Mouse (Mus musculus) neural tube, embryonic 12.5 days (tissue): Measurements from ENCODE around the gene Smim11. TPM values are rescaled to one million over a fixed set of nuclear protein-coding genes. Genes with fewer than 3 reads are reported as not detected.

Experiments
- ATAC-seq: fragments of 200-750 bp; cut with Nextera tagmentation; 2 replicates; pipeline ENCODE4 v1.8.0; 2017; ENCODE audit warnings: low read depth, mild to moderate bottlenecking, moderate TSS enrichment, moderate library complexity; ENCODE audit not compliant: low FRiP score
- H3K27ac ChIP-seq: fragments of 300-500 bp; sonication (generic); 2 replicates; pipeline ENCODE4 v1.5.1; 2016
- H3K27me3 ChIP-seq: fragments of 300-500 bp; sonication (generic); replicated peaks from 2 replicates; pipeline ENCODE4 v1.6.1; 2016; ENCODE audit warnings: mild to moderate bottlenecking
- H3K36me3 ChIP-seq: fragments of 300-500 bp; sonication (generic); 2 replicates; pipeline ENCODE4 v1.6.1; 2016; ENCODE audit warnings: mild to moderate bottlenecking
- H3K4me1 ChIP-seq: fragments of 300-500 bp; sonication (generic); 2 replicates; pipeline ENCODE4 v1.6.1; 2016
- H3K4me2 ChIP-seq: fragments of 300-500 bp; sonication (generic); replicated peaks from 2 replicates; pipeline ENCODE4 v1.6.1; 2016; ENCODE audit warnings: mild to moderate bottlenecking
- H3K4me3 ChIP-seq: fragments of 300-500 bp; sonication (generic); 2 replicates; pipeline ENCODE4 v1.5.1; 2016
- H3K9ac ChIP-seq: fragments of 300-500 bp; sonication (generic); 2 replicates; pipeline ENCODE4 v1.6.1; 2016; ENCODE audit warnings: mild to moderate bottlenecking
- H3K9me3 ChIP-seq: fragments of 300-500 bp; sonication (generic); 2 replicates; pipeline ENCODE4 v1.6.1; 2016; ENCODE audit warnings: mild to moderate bottlenecking
- WGBS: fragments of 180-500 bp; shearing (Covaris S2); methylation state at CpG from one replicate; pipeline ENCODE4 v1.1.7; 2016; 5-methylcytosine and 5-hydroxymethylcytosine counted together
- polyA plus RNA-seq: library from polyadenylated mRNA; unstranded; fragments of >200 nt; fragmentation: Nextera tagmentation; extraction: Ambion mirVana; gene quantifications from 2 replicates; pipeline ENCODE4 v1.2.1, GENCODE M21; 2016

The Smim11 gene
- polyA plus RNA-seq, 1 experiment from 2014 or later: 109 TPM

GRCm38 (mm10) chr16:92295328-92295727, 5.8 kb upstream of the Smim11 start:
- no peak overlapping the region for H3K4me2 ChIP-seq
- no peak overlapping the region for H3K27ac ChIP-seq
- no peaks in the 10 kb centered on the region for H3K36me3 ChIP-seq
- ATAC-seq: no peak
- H3K4me1 ChIP-seq: no peaks in the 10 kb centered on the region; the same call in 1 of the 2 replicates
- no peaks in the 10 kb centered on the region for H3K9me3 ChIP-seq
- WGBS: 86% methylated on average over 2 of the region's 2 CpGs
- H3K27me3 ChIP-seq: no peaks in the 10 kb centered on the region
- H3K9ac ChIP-seq: no peak overlapping the region
- H3K4me3 ChIP-seq: no peak overlapping the region

DNA sequence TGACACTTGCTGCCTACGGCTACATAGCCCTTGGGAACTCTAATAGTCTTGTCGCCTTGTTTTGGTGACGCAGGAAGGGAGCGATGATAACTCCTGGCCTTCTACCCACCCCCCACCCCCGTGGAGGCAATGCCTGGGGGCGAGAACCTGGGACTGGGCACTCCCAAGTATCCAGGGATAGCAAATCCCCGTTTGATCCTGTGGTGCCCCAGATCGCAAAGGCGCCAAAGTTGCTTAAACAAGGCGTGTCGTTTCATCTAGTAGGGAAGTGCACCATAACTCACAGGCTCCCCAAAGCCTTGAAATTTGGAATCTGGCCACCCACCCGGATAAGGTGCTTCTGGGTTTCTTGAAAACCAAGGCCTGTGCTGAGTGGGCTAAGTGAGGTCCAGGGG, 323 bp downstream of the Smim11 start:
- H3K4me2 ChIP-seq: peak overlapping the region; percentile 86
- under 1% methylated on average over 12 of the region's 12 CpGs for WGBS
- H3K9ac ChIP-seq: peak overlapping the region; percentile 69
- H3K4me1 ChIP-seq: peaks cover 12% of the 10 kb centered on the region
- H3K9me3 ChIP-seq: no peaks in the 10 kb centered on the region
- H3K36me3 ChIP-seq: peaks cover 13% of the 10 kb centered on the region
- no peaks in the 10 kb centered on the region for H3K27me3 ChIP-seq
- ATAC-seq: peak; percentile 71
- no peak overlapping the region for H3K27ac ChIP-seq
- H3K4me3 ChIP-seq: peak overlapping the region; percentile 62

DNA sequence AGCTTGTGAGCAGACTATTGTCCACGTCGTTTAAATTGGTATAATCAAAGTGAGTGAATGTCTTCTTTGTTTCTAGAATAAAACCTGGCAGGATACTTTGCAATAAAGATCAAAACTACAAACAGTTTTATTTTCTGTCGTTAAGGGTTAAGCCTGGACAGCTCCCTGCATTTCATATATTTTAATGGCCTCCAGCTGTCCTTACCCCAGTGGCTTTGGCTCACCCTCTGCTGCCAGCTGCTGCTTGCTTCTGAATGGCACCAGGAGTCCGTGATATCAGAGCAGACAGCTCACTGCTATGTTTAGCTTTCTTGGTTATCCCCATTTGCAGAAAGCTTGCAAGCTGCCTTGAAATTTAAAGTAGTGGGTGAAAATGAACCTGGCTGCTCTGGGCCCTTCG, 903 bp downstream of the Smim11 start:
- ATAC-seq: no peak
- H3K4me1 ChIP-seq: peaks cover 12% of the 10 kb centered on the region

DNA sequence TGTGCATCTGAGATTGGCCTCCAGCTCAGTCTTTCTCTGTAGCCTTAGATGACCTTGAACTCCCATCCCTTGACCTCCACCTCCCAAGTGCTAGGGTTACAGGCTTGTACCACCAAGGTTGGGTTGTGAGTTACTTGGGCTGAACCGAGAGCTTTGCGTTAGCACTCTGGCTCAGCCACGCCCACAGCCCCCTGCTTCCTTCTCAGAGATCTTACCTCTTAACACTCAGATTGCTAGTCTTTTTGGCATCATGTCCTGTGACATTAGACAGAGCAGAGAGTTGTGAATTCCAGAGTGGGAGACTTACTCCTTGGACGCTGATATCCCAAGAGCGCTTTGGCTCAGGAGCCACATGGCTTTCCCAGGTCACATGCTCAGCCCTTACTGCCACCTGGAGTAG, 1.4 kb downstream of the Smim11 start:
- H3K9ac ChIP-seq: peak overlapping the region; percentile 69; the same call in 1 of the 2 replicates
- H3K9me3 ChIP-seq: no peaks in the 10 kb centered on the region
- H3K36me3 ChIP-seq: peaks cover 21% of the 10 kb centered on the region
- peaks cover 12% of the 10 kb centered on the region for H3K4me1 ChIP-seq
- H3K4me3 ChIP-seq: no peak overlapping the region
- peak overlapping the region; percentile 86 for H3K4me2 ChIP-seq
- H3K27me3 ChIP-seq: no peaks in the 10 kb centered on the region
- no peak for ATAC-seq
- WGBS: 70% methylated on average over 5 of the region's 5 CpGs
- H3K27ac ChIP-seq: no peak overlapping the region

More for the DNA sequence above, 903 bp downstream of the Smim11 start:
- Histone ChIP-seq H3K9ac (peak overlapping the region; percentile 69), H3K4me3 (peak overlapping the region; percentile 62), H3K27me3 (no peaks in the 10 kb centered on the region), H3K36me3 (peaks cover 17% of the 10 kb centered on the region), H3K27ac (no peak overlapping the region), H3K9me3 (no peaks in the 10 kb centered on the region), H3K4me2 (peak overlapping the region; percentile 86)
- 24% methylated on average over 5 of the region's 5 CpGs for WGBS

DNA sequence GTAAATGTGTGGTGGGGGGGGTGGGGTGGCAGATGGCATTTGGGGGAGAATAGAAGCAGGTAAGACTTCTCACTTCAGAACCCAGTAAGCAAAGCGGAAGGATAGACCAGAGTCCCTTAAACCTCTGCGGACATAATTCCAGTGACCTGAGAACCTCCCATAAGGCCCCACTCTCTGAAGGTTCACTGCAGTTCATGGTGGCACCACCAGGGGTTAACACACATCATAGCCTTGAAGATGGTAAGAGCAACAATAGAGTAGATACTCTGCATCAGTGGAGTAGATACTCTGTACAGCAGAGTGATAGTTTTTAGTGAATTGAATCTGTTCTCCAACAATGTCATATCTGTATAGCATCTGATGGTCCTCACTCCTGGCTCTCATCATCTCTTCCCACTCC, 4.4 kb downstream of the Smim11 start:
- WGBS: 93% methylated on average over 2 of the region's 2 CpGs
- Histone ChIP-seq H3K9ac (no peak overlapping the region), H3K27me3 (no peaks in the 10 kb centered on the region), H3K36me3 (peaks cover 36% of the 10 kb centered on the region), H3K4me1 (peaks cover 12% of the 10 kb centered on the region), H3K4me3 (no peak overlapping the region), H3K9me3 (no peaks in the 10 kb centered on the region), H3K4me2 (no peak overlapping the region), H3K27ac (no peak overlapping the region)
- ATAC-seq: no peak

GRCm38 (mm10) chr16:92307947-92308346, 6.9 kb downstream of the Smim11 start:
- H3K9ac ChIP-seq: no peak overlapping the region
- H3K9me3 ChIP-seq: no peaks in the 10 kb centered on the region
- no peak overlapping the region for H3K27ac ChIP-seq
- no peak overlapping the region for H3K4me2 ChIP-seq
- H3K36me3 ChIP-seq: peaks cover 58% of the 10 kb centered on the region
- H3K4me3 ChIP-seq: no peak overlapping the region
- no peaks in the 10 kb centered on the region for H3K4me1 ChIP-seq
- ATAC-seq: no peak
- WGBS: 86% methylated on average over 3 of the region's 3 CpGs
- no peaks in the 10 kb centered on the region for H3K27me3 ChIP-seq

DNA sequence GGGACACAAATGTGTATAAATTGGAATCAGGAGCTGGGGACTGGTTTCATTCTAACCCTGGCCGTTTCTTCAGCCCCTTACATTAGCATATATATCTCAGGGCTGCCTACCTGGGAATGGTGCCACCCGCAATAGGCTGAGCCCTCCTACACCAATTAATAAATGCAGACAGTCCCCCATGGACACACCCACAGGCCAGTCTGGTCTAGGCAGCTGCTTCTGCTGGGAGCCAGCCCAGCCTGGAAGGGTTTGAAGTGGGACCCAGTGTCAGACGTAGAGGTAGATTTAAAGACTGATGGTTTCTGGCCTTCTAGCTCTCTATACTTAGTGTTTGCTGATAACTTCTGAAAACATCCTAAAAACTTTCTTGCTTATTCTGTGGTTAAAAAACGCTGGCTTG, 8.0 kb downstream of the Smim11 start:
- Histone ChIP-seq H3K4me2 (no peak overlapping the region), H3K27me3 (no peaks in the 10 kb centered on the region), H3K9ac (no peak overlapping the region), H3K36me3 (peaks cover 65% of the 10 kb centered on the region), H3K4me3 (no peak overlapping the region), H3K4me1 (0 out of 2 replicates have a peak, but pooled peaks cover under 1% of the 10 kb centered on the region), H3K9me3 (no peaks in the 10 kb centered on the region), H3K27ac (no peak overlapping the region)
- ATAC-seq: no peak
- 60% methylated on average over 4 of the region's 4 CpGs for WGBS

GRCm38 (mm10) chr16:92313953-92314741, 13.1 kb downstream of the Smim11 start:
- no peak overlapping the region for H3K9ac ChIP-seq
- peak; percentile 81 for ATAC-seq
- H3K36me3 ChIP-seq: peaks cover 30% of the 10 kb centered on the region
- H3K27ac ChIP-seq: no peak overlapping the region
- peaks cover 6% of the 10 kb centered on the region; the same call in 1 of the 2 replicates for H3K4me1 ChIP-seq
- no peak overlapping the region for H3K4me2 ChIP-seq
- no peaks in the 10 kb centered on the region for H3K27me3 ChIP-seq
- H3K9me3 ChIP-seq: no peaks in the 10 kb centered on the region
- WGBS: 53% methylated on average over 13 of the region's 13 CpGs
- no peak overlapping the region for H3K4me3 ChIP-seq

- H3K27ac ChIP-seq: no peak overlapping the region
Measured at GRCm38 (mm10) chr16:92316049-92316738, 15.1 kb downstream of the Smim11 start.

DNA sequence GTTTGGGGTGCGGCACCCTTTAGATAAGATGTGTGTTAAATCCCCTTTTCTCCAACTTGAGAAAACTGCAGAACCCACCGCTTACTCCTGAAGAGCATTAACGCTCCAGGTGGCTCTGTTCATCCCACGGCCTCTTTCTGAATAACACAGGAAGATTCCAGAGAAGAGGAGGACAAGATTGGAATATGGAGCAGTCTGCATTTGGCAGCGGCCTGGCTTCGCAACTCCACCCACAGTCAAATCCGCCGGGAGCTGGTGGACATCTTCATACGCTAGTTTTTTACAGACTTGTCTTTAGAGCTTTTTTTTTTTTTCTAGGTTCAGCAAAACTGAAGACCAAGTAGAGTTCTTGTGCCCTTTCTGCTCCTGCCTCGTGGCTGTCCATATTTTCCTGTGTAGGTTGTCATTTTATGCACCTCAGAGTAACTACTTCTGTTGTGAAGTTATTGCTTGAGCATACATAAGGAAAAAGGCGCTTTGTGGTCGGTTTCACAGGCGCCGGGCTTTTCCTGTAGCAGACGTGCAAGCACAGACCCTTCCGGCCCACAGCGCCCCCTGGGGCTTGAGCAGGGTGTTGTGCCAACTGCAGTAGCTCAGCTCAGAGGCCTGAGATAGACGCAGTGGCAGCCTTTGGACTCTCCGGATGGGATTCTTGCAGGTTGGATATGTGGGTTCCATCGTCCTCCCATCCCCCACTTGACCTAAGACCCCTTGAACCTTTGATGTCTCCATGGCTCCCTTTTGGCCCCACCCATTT, 18.4 kb downstream of the Smim11 start:
- Histone ChIP-seq H3K4me3 (no peak overlapping the region), H3K27me3 (no peaks in the 10 kb centered on the region), H3K9me3 (no peaks in the 10 kb centered on the region), H3K9ac (no peak overlapping the region), H3K4me2 (no peak overlapping the region), H3K36me3 (no peaks in the 10 kb centered on the region), H3K27ac (no peak overlapping the region), H3K4me1 (0 out of 2 replicates have a peak, but pooled peaks cover 6% of the 10 kb centered on the region)
- ATAC-seq: no peak
- 68% methylated on average over 20 of the region's 20 CpGs for WGBS

More at GRCm38 (mm10) chr16:92316049-92316738, 15.1 kb downstream of the Smim11 start:
- ATAC-seq: no peak
- H3K4me3 ChIP-seq: no peak overlapping the region
- peaks cover 6% of the 10 kb centered on the region; the same call in 1 of the 2 replicates for H3K4me1 ChIP-seq
- H3K9me3 ChIP-seq: no peaks in the 10 kb centered on the region
- H3K9ac ChIP-seq: peak overlapping the region; percentile 40; the same call in 1 of the 2 replicates
- H3K4me2 ChIP-seq: no peak overlapping the region
- H3K27me3 ChIP-seq: no peaks in the 10 kb centered on the region
- peaks cover 22% of the 10 kb centered on the region for H3K36me3 ChIP-seq
- WGBS: 71% methylated on average over 7 of the region's 7 CpGs

- no peaks in the 10 kb centered on the region for H3K27me3 ChIP-seq
- no peak overlapping the region for H3K4me3 ChIP-seq
- no peaks in the 10 kb centered on the region for H3K9me3 ChIP-seq
- H3K27ac ChIP-seq: no peak overlapping the region
- no peak overlapping the region for H3K4me2 ChIP-seq
- 0 out of 2 replicates have a peak, but pooled peaks cover 12% of the 10 kb centered on the region for H3K4me1 ChIP-seq
- WGBS: 85% methylated on average over 3 of the region's 3 CpGs
- no peak for ATAC-seq
- no peak overlapping the region for H3K9ac ChIP-seq
- H3K36me3 ChIP-seq: no peaks in the 10 kb centered on the region
Measured at GRCm38 (mm10) chr16:92320361-92320760, 19.3 kb downstream of the Smim11 start.

DNA sequence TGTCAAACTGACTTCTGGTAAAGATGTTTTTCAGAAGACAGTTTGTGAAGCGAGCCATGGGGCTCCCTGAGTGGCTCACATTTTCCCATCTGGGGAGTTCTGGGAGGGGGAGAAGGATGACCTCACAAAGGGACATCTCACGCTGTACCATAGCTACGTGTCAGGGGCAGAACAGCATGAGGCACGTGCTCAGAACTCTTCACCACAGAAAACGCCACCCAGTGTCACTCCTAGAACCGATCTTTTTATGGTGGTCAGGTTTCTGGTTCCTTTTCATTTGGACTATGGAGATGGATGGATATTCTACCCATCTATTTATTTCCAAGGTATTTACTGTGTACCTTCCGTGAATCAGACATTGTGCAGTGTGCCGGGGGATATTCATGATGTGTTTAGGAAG, 20.3 kb downstream of the Smim11 start, which contains the start of gene Fam243:
Fam243 (minus strand) TSS at position 101 of the 400 bp plus-strand sequence.
- 89% methylated on average over 8 of the region's 8 CpGs for WGBS
- H3K9ac ChIP-seq: no peak within 1 kb of the TSS
- no peak within 1 kb of the TSS for H3K4me3 ChIP-seq
- no peaks in the 10 kb centered on the region for H3K36me3 ChIP-seq
- H3K4me1 ChIP-seq: 0 out of 2 replicates have a peak, but pooled peaks cover 12% of the 10 kb centered on the region
- no peaks in the 10 kb centered on the region for H3K9me3 ChIP-seq
- H3K27me3 ChIP-seq: no peaks in the 10 kb centered on the region
- no peak within 1 kb of the TSS for H3K27ac ChIP-seq
- no peak within 1 kb of the TSS for H3K4me2 ChIP-seq
- ATAC-seq: no peak
